Mouse (Mus musculus): ENCODE measurements around the gene Skint9.
"Not testable (repeated sequence)": the region's sequence is repeated elsewhere in the genome, so short reads cannot be mapped to it uniquely, and the experiment has no call there.

Skint9 gene

DNA sequence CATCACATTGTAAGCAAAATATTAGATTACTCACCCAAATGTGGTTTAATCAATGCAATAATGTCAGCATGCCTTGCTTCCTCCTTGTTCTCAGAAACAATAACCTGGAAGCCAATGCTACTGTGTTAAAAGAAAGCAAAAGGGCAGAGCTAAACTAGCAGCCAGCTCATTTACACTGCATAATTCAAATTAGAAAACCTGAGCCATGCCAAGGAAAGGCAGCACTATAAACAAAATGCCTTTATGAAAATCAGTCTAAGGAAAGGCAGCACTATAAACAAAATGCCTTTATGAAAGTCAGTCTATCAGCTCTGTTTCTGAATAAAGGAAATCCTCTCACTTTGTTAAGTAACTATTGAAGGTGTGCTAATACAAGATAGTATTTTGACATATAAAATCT, at the start of gene Skint9:
Gene Skint9, minus strand, starts transcription at position 101 of the 400 bp plus-strand sequence.
- DNase-seq = no peak

DNA sequence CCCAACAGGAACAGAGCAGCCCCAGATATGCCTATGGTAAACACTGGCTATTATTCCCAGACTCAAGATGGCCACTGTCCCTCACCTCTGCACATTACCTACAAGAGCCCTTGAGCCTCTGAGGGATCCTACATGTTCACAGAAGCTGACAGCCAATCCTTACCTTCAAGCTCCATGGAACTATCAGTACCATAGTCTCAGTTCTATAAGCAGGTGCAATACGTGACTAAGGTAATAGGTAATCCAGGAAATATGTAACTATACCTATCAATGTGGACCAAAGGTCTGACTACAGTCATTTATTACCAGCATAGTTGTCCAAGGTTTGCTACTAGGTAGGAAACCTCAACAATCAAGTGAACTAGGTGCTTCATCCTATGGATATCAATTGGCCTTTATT, 1.1 kb downstream of the Skint9 start:
- no peak for DNase-seq

- no peak for DNase-seq
These were observed 1.6 kb downstream of the Skint9 start for GRCm38 (mm10) chr4:112432223-112432622.

- not testable (repeated sequence) for DNase-seq
These were observed 84.7 kb downstream of the Skint9 start for GRCm38 (mm10) chr4:112349111-112349510.

Data from heart, adult 11 months (tissue).